Mouse (Mus musculus) hindbrain, postnatal 0 days (tissue): ENCODE data around the gene Rbms1. TPM values are rescaled to one million over a fixed set of nuclear protein-coding genes. Genes with fewer than 3 reads are reported as not detected.

Experiments
- ATAC-seq: fragments of 200-750 bp; cut with Nextera tagmentation; 2 replicates; pipeline ENCODE4 v1.8.0; 2017; ENCODE audit warnings: mild to moderate bottlenecking, moderate TSS enrichment, moderate library complexity
- DNase-seq: peaks from one replicate; pipeline ENCODE4 v3.0.0-alpha.2; 2015; ENCODE audit warnings: low spot score
- H3K27ac ChIP-seq: fragments of 300-500 bp; sonication (generic); 2 replicates; pipeline ENCODE4 v1.5.1; 2014; ENCODE audit warnings: mild to moderate bottlenecking
- H3K27me3 ChIP-seq: fragments of 300-500 bp; sonication (generic); 2 replicates; pipeline ENCODE4 v1.6.1; 2014; ENCODE audit warnings: low read length, mixed read lengths; ENCODE audit not compliant: insufficient read depth
- H3K36me3 ChIP-seq: fragments of 300-500 bp; sonication (generic); 2 replicates; pipeline ENCODE4 v1.6.1; 2014; ENCODE audit warnings: low read length, mixed read lengths; ENCODE audit not compliant: insufficient read depth
- H3K4me1 ChIP-seq: fragments of 300-500 bp; sonication (generic); 2 replicates; pipeline ENCODE4 v1.6.1; 2014; ENCODE audit warnings: antibody characterized with exemption, low read length, mixed read lengths; ENCODE audit not compliant: insufficient read depth
- H3K4me2 ChIP-seq: fragments of 300-500 bp; sonication (generic); 2 replicates; pipeline ENCODE4 v1.6.1; 2014; ENCODE audit warnings: low read depth, mild to moderate bottlenecking, low read length, moderate library complexity, mixed read lengths
- H3K4me3 ChIP-seq: fragments of 300-500 bp; sonication (generic); 2 replicates; pipeline ENCODE4 v1.5.1; 2014; ENCODE audit warnings: low read length
- H3K9ac ChIP-seq: fragments of 300-500 bp; sonication (generic); replicated peaks from 2 replicates; pipeline ENCODE4 v1.6.1; 2014; ENCODE audit warnings: mild to moderate bottlenecking, low read length, moderate library complexity, mixed read lengths
- H3K9me3 ChIP-seq: fragments of 300-500 bp; sonication (generic); 2 replicates; pipeline ENCODE4 v1.6.1; 2016; ENCODE audit warnings: low read length, mixed read lengths
- CTCF ChIP-seq: IDR thresholded peaks from 2 replicates; pipeline ENCODE4 v1.5.1; 2016; ENCODE audit warnings: antibody characterized with exemption, control low read depth, low read depth
- WGBS: fragments of 180-500 bp; shearing (Covaris S2); extraction: QIAGEN DNeasy Blood & Tissue Kit; methylation state at CpG from one replicate; pipeline ENCODE4 v1.1.7; 2014; 5-methylcytosine and 5-hydroxymethylcytosine counted together
- polyA plus RNA-seq: library from polyadenylated mRNA; unstranded; fragments of >200 nt; fragmentation: Nextera tagmentation; extraction: Ambion mirVana; gene quantifications from 2 replicates; pipeline ENCODE4 v1.2.1, GENCODE M21; 2015
- total RNA-seq: library from RNA; depleted of rRNA; stranded (reverse); fragments of >200 nt; gene quantifications from 2 replicates; pipeline ENCODE4 v1.2.3, GENCODE M21; 2014

Rbms1 gene
- total and polyA plus RNA-seq, 2 experiments from 2014 or later, result 66.2 to 69.7 TPM

GRCm38 (mm10) chr2:60717348-60717747 is 245.6 kb downstream of the Rbms1 start:
- H3K36me3 ChIP-seq, result no peaks in the 10 kb centered on the region
- H3K9me3 ChIP-seq, result no peaks in the 10 kb centered on the region
- peaks cover 8% of the 10 kb centered on the region for H3K4me1 ChIP-seq
- no peak overlapping the region for H3K4me3 ChIP-seq
- no peak overlapping the region for H3K27ac ChIP-seq
- no peak overlapping the region for H3K9ac ChIP-seq
- peak; percentile 67 for ATAC-seq
- H3K4me2 ChIP-seq, result peak overlapping the region; percentile 30
- TF ChIP-seq CTCF, result no peak
- WGBS, result 46% methylated on average over 13 of the region's 13 CpGs
- peak; percentile 68 for DNase-seq
- no peaks in the 10 kb centered on the region for H3K27me3 ChIP-seq

GRCm38 (mm10) chr2:60716549-60716948 is 246.4 kb downstream of the Rbms1 start:
- Histone ChIP-seq H3K9me3 (no peaks in the 10 kb centered on the region), H3K9ac (no peak overlapping the region), H3K4me2 (no peak overlapping the region), H3K36me3 (no peaks in the 10 kb centered on the region), H3K4me3 (no peak overlapping the region), H3K27me3 (no peaks in the 10 kb centered on the region), H3K4me1 (peaks cover 8% of the 10 kb centered on the region), H3K27ac (no peak overlapping the region)
- DNase-seq, result no peak
- ATAC-seq, result no peak
- TF ChIP-seq CTCF, result no peak

GRCm38 (mm10) chr2:60715771-60716170 is 247.2 kb downstream of the Rbms1 start:
- Histone ChIP-seq H3K4me2 (no peak overlapping the region), H3K4me1 (peaks cover 8% of the 10 kb centered on the region), H3K4me3 (no peak overlapping the region), H3K9me3 (no peaks in the 10 kb centered on the region), H3K9ac (no peak overlapping the region), H3K36me3 (no peaks in the 10 kb centered on the region), H3K27ac (no peak overlapping the region), H3K27me3 (no peaks in the 10 kb centered on the region)
- ATAC-seq (no peak), DNase-seq (no peak)
- 67% methylated on average over 13 of the region's 13 CpGs for WGBS
- no peak for TF ChIP-seq CTCF

DNA sequence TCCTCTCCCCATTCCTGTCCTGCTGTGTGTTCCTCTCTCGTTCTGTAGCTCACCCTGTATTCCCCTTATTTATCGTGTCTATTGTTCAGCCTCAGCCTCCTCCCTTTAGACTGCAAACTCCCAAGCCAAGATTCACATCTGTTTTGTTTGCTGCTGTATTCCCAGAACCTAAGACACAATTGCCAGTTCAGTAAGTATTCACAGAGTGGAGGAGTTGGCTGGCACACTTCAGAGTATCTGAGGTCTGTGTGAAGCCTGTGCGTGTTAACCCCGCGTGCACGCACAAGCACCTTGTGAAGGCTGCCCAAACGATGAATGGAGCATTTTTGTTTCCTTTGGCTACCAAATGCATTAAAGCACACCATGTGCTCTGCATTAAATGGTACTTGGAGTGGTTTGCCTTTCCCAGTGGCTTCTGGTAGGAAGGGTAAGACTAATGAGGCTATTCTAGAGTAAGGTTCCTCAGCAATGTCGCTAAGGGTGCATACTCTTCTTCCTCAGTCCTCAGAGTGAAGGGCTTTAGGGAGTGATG is 248.0 kb downstream of the Rbms1 start:
- no peak overlapping the region for H3K4me2 ChIP-seq
- no peak overlapping the region for H3K4me3 ChIP-seq
- H3K27ac ChIP-seq, result no peak overlapping the region
- 32% methylated on average over 8 of the region's 8 CpGs for WGBS
- DNase-seq (peak; percentile 19), ATAC-seq (no peak)
- no peak overlapping the region for H3K9ac ChIP-seq
- no peak for TF ChIP-seq CTCF
- H3K4me1 ChIP-seq, result peaks cover 8% of the 10 kb centered on the region
- no peaks in the 10 kb centered on the region for H3K9me3 ChIP-seq
- H3K27me3 ChIP-seq, result no peaks in the 10 kb centered on the region
- no peaks in the 10 kb centered on the region for H3K36me3 ChIP-seq

GRCm38 (mm10) chr2:60714475-60714874 is 248.5 kb downstream of the Rbms1 start:
- 28% methylated on average over 7 of the region's 7 CpGs for WGBS
- TF ChIP-seq CTCF, result no peak
- DNase-seq (no peak), ATAC-seq (no peak)
- Histone ChIP-seq H3K4me3 (no peak overlapping the region), H3K36me3 (no peaks in the 10 kb centered on the region), H3K27me3 (no peaks in the 10 kb centered on the region), H3K4me1 (peaks cover 8% of the 10 kb centered on the region), H3K27ac (no peak overlapping the region), H3K9ac (no peak overlapping the region), H3K4me2 (no peak overlapping the region), H3K9me3 (no peaks in the 10 kb centered on the region)

- DNase-seq, result peak; percentile 53
- no peak overlapping the region for H3K9ac ChIP-seq
- H3K4me3 ChIP-seq, result no peak overlapping the region
- no peak for TF ChIP-seq CTCF
- H3K4me2 ChIP-seq, result no peak overlapping the region
- 12% methylated on average over 8 of the region's 8 CpGs for WGBS
- peak; percentile 68; the same call in 1 of the 2 replicates for ATAC-seq
- no peaks in the 10 kb centered on the region for H3K27me3 ChIP-seq
- no peaks in the 10 kb centered on the region for H3K36me3 ChIP-seq
- peaks cover 8% of the 10 kb centered on the region for H3K4me1 ChIP-seq
- no peaks in the 10 kb centered on the region for H3K9me3 ChIP-seq
- H3K27ac ChIP-seq, result no peak overlapping the region
Observed at GRCm38 (mm10) chr2:60713857-60714256, 249.1 kb downstream of the Rbms1 start.

DNA sequence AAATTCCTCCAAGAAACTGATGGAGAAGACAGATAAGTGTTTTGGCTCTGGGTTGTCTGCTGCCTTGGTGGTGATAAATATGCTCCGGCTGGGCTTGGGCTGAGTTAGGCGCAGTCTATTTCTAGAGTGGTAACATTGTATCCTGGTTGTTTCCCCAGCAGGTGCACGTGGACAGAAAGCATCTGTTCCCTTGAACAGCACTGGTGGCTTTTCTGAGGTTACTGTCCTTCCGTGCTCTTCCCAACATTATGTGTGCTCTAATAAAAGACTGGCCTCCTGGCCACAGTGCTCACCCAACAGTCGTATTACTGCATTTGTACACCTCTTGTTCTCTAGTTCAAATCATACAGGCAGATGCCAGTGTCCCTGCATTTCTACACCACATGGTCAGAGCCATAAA is 250.1 kb downstream of the Rbms1 start:
- 77% methylated on average over 5 of the region's 5 CpGs for WGBS
- Histone ChIP-seq H3K9me3 (no peaks in the 10 kb centered on the region), H3K36me3 (no peaks in the 10 kb centered on the region), H3K4me1 (peaks cover 8% of the 10 kb centered on the region), H3K4me2 (no peak overlapping the region), H3K27me3 (no peaks in the 10 kb centered on the region), H3K4me3 (no peak overlapping the region), H3K9ac (no peak overlapping the region), H3K27ac (no peak overlapping the region)
- ATAC-seq (no peak), DNase-seq (no peak)
- TF ChIP-seq CTCF, result no peak
